Mouse (Mus musculus) MEL (cell line): ENCODE data around the gene Fam43a. TPM values are rescaled to one million over a fixed set of nuclear protein-coding genes. Genes with fewer than 3 reads are reported as not detected.

Experiments
- DNase-seq: peaks from one replicate; pipeline ENCODE4 v3.0.0; 2011; ENCODE audit warnings: low read depth, low spot score
- H3K27ac ChIP-seq: 2 replicates; pipeline ENCODE4 v1.5.1; 2012; ENCODE audit warnings: low read depth, mild to moderate bottlenecking, control low read depth, low read length, moderate library complexity; ENCODE audit not compliant: control insufficient read depth
- H3K27me3 ChIP-seq, 2 experiments: fragments of 150-350 bp in 1 of 2; sonication (generic) in 1 of 2; 2 replicates each; pipeline ENCODE4 v1.6.1; 2012; ENCODE audit warnings: low read length in 2 of 2, mild to moderate bottlenecking in 2 of 2, improper control_type of control experiment in 1 of 2, moderate library complexity in 1 of 2; ENCODE audit not compliant: insufficient read depth in 2 of 2, control insufficient read depth in 1 of 2
- H3K36me3 ChIP-seq, 2 experiments: 2 replicates each; pipeline ENCODE4 v1.6.1; 2012 to 2014; ENCODE audit warnings: low read length in 2 of 2, improper control_type of control experiment in 1 of 2, inconsistent platforms in 1 of 2, mild to moderate bottlenecking in 1 of 2; ENCODE audit not compliant: insufficient read depth in 2 of 2, control insufficient read depth in 1 of 2
- H3K4me1 ChIP-seq, 2 experiments: fragments of 150-350 bp in 1 of 2; sonication (generic) in 1 of 2; 2 replicates each; pipeline ENCODE4 v1.6.1; 2012; ENCODE audit warnings: low read length in 2 of 2, improper control_type of control experiment in 1 of 2, mild to moderate bottlenecking in 1 of 2; ENCODE audit not compliant: insufficient read depth in 2 of 2, control insufficient read depth in 1 of 2
- H3K4me3 ChIP-seq, 2 experiments: fragments of 150-350 bp in 1 of 2; sonication (generic) in 1 of 2; 2 replicates each; pipeline ENCODE4 v1.5.1; 2012; ENCODE audit warnings: low read depth in 2 of 2, low read length in 2 of 2, mild to moderate bottlenecking in 2 of 2, moderate library complexity in 2 of 2, control low read depth in 1 of 2, improper control_type of control experiment in 1 of 2; ENCODE audit not compliant: control insufficient read depth in 1 of 2, insufficient read depth in 1 of 2
- H3K79me2 ChIP-seq: 2 replicates; pipeline ENCODE4 v1.6.1; 2012; ENCODE audit warnings: mild to moderate bottlenecking, low read length, moderate library complexity; ENCODE audit not compliant: control insufficient read depth, poor library complexity, insufficient read depth
- H3K9ac ChIP-seq: 2 replicates; pipeline ENCODE4 v1.6.1; 2012; ENCODE audit warnings: low read depth, mild to moderate bottlenecking, control low read depth, low read length, moderate library complexity; ENCODE audit not compliant: control insufficient read depth, poor library complexity, severe bottlenecking
- H3K9me3 ChIP-seq: fragments of 150-350 bp; sonication (generic); replicated peaks from 2 replicates; pipeline ENCODE4 v1.6.1; 2012; ENCODE audit warnings: mild to moderate bottlenecking, low read length, improper control_type of control experiment, moderate library complexity; ENCODE audit not compliant: insufficient read depth
- BHLHE40 ChIP-seq: IDR thresholded peaks from 2 replicates; pipeline ENCODE4 v1.6.1; 2012; ENCODE audit warnings: low read depth, mild to moderate bottlenecking, inconsistent platforms, low read length, improper control_type of control experiment, borderline replicate concordance
- CHD1 ChIP-seq: IDR thresholded peaks from 2 replicates; pipeline ENCODE4 v1.6.1; 2012; ENCODE audit warnings: low read depth, mild to moderate bottlenecking, inconsistent platforms, low read length, improper control_type of control experiment
- CHD2 ChIP-seq: IDR thresholded peaks from 2 replicates; pipeline ENCODE4 v1.6.1; 2011; ENCODE audit warnings: low read length, improper control_type of control experiment
- E2F4 ChIP-seq: IDR thresholded peaks from 2 replicates; pipeline ENCODE4 v1.6.1; 2011; ENCODE audit warnings: low read depth, low read length, improper control_type of control experiment, borderline replicate concordance
- ETS1 ChIP-seq: IDR thresholded peaks from 2 replicates; pipeline ENCODE4 v1.6.1; 2012; ENCODE audit warnings: low read depth, mild to moderate bottlenecking, inconsistent platforms, low read length, improper control_type of control experiment, moderate library complexity
- HCFC1 ChIP-seq: IDR thresholded peaks from 2 replicates; pipeline ENCODE4 v1.6.1; 2012; ENCODE audit warnings: low read depth, mild to moderate bottlenecking, inconsistent platforms, low read length, improper control_type of control experiment, moderate library complexity
- JUND ChIP-seq: IDR thresholded peaks from 2 replicates; pipeline ENCODE4 v1.6.1; 2011; ENCODE audit warnings: low read depth, mild to moderate bottlenecking, improper control_type of control experiment, low read length
- MAX ChIP-seq: IDR thresholded peaks from 2 replicates; pipeline ENCODE4 v1.6.1; 2011; ENCODE audit warnings: low read length, improper control_type of control experiment
- MAZ ChIP-seq: IDR thresholded peaks from 2 replicates; pipeline ENCODE4 v1.6.1; 2012; ENCODE audit warnings: low read depth, mild to moderate bottlenecking, inconsistent platforms, low read length, improper control_type of control experiment
- MEF2A ChIP-seq: IDR thresholded peaks from 2 replicates; pipeline ENCODE4 v1.6.1; 2014; ENCODE audit warnings: low read depth, mild to moderate bottlenecking, inconsistent platforms, low read length, improper control_type of control experiment; ENCODE audit not compliant: poor library complexity, insufficient replicate concordance, severe bottlenecking; ENCODE audit errors: extremely low read depth
- NRF1 ChIP-seq: IDR thresholded peaks from 2 replicates; pipeline ENCODE4 v1.6.1; 2014; ENCODE audit warnings: low read depth, mild to moderate bottlenecking, inconsistent platforms, low read length, improper control_type of control experiment, moderate library complexity; ENCODE audit not compliant: poor library complexity, insufficient read depth, severe bottlenecking
- TAL1 ChIP-seq: IDR thresholded peaks from 2 replicates; pipeline ENCODE4 v1.6.1; 2012; ENCODE audit warnings: mild to moderate bottlenecking, inconsistent platforms, low read length, moderate library complexity, mixed read lengths
- USF1 ChIP-seq: IDR thresholded peaks from 2 replicates; pipeline ENCODE4 v1.6.1; 2014; ENCODE audit warnings: low read depth, mild to moderate bottlenecking, inconsistent platforms, low read length, improper control_type of control experiment, moderate library complexity
- USF2 ChIP-seq, 2 experiments: IDR thresholded peaks; 2 replicates each; pipeline ENCODE4 v1.6.1; 2011 to 2012; ENCODE audit warnings: improper control_type of control experiment in 2 of 2, low read length in 2 of 2, borderline replicate concordance in 1 of 2, inconsistent platforms in 1 of 2, low read depth in 1 of 2, mild to moderate bottlenecking in 1 of 2; ENCODE audit not compliant: insufficient read depth in 1 of 2
- ZKSCAN1 ChIP-seq: IDR thresholded peaks from 2 replicates; pipeline ENCODE4 v1.6.1; 2012; ENCODE audit warnings: low read depth, mild to moderate bottlenecking, inconsistent platforms, low read length, improper control_type of control experiment, moderate library complexity
- polyA plus RNA-seq, 2 experiments: library from polyadenylated mRNA; stranded (reverse) in 1 of 2; unstranded in 1 of 2; fragments of >175 nt in 1 of 2; fragments of >200 nt in 1 of 2; gene quantifications; 2 replicates each; pipeline versions ENCODE4 v1.2.1 to v1.2.4; 2012; ENCODE audit warnings: low replicate concordance in 2 of 2, low read depth in 1 of 2; ENCODE audit not compliant: insufficient read length in 2 of 2, insufficient read depth in 1 of 2, missing spikeins in 1 of 2
- total RNA-seq: library from RNA; depleted of rRNA; stranded (reverse); fragments of 300-350 nt; gene quantifications from 2 replicates; pipeline ENCODE4 v1.2.3, GENCODE M21; 2012

Fam43a gene
- total and polyA plus RNA-seq, 3 experiments: 0.08 to 0.68 TPM; not detected in 1

DNA sequence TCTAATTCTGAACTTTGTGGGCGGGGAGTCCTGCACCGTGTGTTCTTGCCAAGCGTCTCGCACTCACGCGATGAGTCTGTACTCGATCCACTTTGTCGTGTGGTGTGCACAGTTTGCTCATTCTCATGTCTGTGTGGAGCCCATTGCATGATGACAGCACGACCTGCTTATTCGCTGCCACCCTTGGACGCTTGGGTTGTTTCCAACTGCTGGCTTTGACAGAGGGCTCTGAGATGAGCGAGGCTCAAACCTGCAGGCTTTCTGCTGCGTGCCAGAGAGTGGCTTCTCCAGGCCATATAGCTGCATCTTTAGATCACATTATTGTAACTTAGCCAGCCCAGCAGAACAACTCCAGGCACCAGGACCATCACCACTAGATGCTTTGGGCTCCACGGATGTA lies 39.1 kb downstream of the Fam43a start:
- H3K27me3 ChIP-seq: peaks cover 0 to 5% of the 10 kb centered on the region in 2 experiments; a peak in 2 of 4 replicates
- H3K36me3 ChIP-seq: no peaks in the 10 kb centered on the region
- no peaks in the 10 kb centered on the region for H3K4me1 ChIP-seq
- H3K9ac ChIP-seq: no peak overlapping the region
- H3K27ac ChIP-seq: no peak overlapping the region
- H3K4me3 ChIP-seq: no peak overlapping the region
- no peak for TF ChIP-seq NRF1
- no peak for TF ChIP-seq MAZ
- no peak for TF ChIP-seq ZKSCAN1
- no peak for TF ChIP-seq HCFC1
- TF ChIP-seq CHD1: no peak
- no peak for TF ChIP-seq JUND
- TF ChIP-seq MEF2A: no peak
- no peak for TF ChIP-seq CHD2
- no peak for TF ChIP-seq USF1
- TF ChIP-seq USF2 (IDR thresholded peaks at IDR 0.05; ENCODE audit: borderline replicate concordance in 1 of 2, insufficient read depth in 1 of 2, low read depth in 1 of 2, low read length in 2 of 2): no peak
- TF ChIP-seq TAL1: no peak
- TF ChIP-seq E2F4: no peak
- TF ChIP-seq MAX: no peak
- no peaks in the 10 kb centered on the region for H3K9me3 ChIP-seq
- no peaks in the 10 kb centered on the region for H3K79me2 ChIP-seq
- DNase-seq: no peak

DNA sequence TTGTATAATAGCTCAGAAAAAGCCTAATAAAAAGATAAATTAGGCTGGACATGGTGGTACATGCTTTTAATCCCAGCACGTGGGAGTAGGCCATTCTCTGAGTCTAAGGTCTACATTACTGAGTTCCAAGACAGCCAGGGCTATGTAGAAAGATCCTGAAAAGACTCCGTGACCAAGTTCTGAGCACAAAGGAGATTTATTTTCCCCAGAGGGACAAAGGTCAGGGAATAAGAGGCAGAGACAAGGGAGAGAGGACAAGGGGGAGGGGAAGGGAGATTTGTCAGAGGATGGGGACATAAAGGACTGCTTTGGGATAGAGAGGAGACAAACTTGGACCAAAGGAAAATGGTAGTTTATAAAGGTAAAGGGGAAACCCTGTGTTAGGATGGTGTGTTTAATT lies 41.1 kb downstream of the Fam43a start:
- TF ChIP-seq HCFC1: no peak
- TF ChIP-seq MAX: no peak
- TF ChIP-seq USF2 (IDR thresholded peaks at IDR 0.05; ENCODE audit: borderline replicate concordance in 1 of 2, insufficient read depth in 1 of 2, low read depth in 1 of 2, low read length in 2 of 2): no peak
- TF ChIP-seq ETS1: no peak
- no peak for TF ChIP-seq BHLHE40
- TF ChIP-seq MEF2A: no peak
- no peak for DNase-seq
- Histone ChIP-seq H3K4me3 (no peak overlapping the region), H3K9ac (no peak overlapping the region), H3K79me2 (no peaks in the 10 kb centered on the region), H3K4me1 (no peaks in the 10 kb centered on the region), H3K27ac (no peak overlapping the region), H3K27me3 (peaks cover 0 to 4% of the 10 kb centered on the region in 2 experiments; a peak in 2 of 4 replicates), H3K36me3 (no peaks in the 10 kb centered on the region), H3K9me3 (no peaks in the 10 kb centered on the region)
